Mouse (Mus musculus): ENCODE measurements around the gene Spata16.

Spata16 gene

DNA sequence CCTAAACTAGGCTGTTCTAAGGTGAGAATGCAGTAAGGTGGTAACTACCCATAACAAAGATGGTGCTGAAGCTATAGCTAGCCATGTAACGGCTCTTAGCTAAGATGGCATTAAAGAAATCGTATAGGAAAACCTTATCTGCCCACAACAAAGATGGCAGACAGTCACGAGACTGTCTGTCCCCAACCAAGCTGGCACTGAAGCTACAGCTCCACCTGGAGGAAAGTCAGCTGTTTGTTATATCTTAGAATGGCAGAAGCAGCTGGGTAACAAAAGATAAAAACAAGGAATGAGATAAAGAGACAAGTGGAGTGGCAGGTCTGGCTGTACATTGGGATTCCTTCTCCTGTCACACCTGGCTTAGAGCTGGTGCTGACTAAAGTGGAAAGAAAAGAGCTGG, 333.1 kb downstream of the Spata16 start:
- in situ Hi-C loops (cut with MseI, MboI), result no loop called here

- in situ Hi-C loops (cut with MseI, MboI), result no loop called here
These were observed 333.9 kb downstream of the Spata16 start for GRCm38 (mm10) chr3:26971276-26971675.

DNA sequence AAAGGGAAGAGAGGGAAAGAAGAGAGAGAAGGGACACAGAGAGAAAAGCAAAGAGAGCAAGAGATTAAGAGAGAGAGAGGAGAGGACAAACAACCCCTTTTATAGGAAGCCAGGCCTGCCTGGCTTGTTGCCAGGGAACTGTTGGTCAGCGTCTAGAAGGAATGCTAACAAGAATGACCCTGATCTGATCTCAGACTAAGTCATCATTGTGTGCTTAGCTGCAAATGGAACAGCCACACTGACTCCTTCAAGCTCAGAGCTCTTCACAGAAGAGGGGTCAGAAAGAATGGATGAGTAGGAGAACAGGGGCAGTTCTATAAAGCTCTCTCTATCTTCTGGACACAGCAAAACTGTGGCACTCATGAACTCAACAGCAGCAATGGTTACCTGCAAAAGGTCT, 334.7 kb downstream of the Spata16 start:
- in situ Hi-C loops (cut with MseI, MboI), result no loop called here

DNA sequence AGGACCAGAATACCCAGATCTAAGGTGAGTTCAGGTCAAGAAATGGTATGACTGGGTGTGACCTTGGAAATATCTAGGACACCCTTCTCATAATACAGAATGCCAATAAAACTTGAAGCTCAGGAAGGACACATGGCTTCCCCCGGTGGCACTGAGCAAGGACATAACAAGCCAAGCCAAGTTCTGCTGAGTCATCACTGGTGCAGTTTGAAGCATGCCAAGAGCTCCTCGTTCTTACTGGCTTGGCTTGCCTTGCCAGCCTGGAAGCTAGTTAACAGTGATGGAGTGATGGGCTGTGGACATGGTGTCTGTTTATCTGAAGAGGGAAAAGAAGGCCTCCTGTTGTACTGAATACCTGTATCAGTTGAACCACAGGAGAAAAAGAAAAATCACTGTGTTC, 342.2 kb downstream of the Spata16 start:
- in situ Hi-C loops (cut with MseI, MboI), result no loop called here

- in situ Hi-C loops (cut with MseI, MboI), result no loop called here
These were observed 343.0 kb downstream of the Spata16 start for GRCm38 (mm10) chr3:26980371-26980770.

GRCm38 (mm10) chr3:26981979-26982623, 344.7 kb downstream of the Spata16 start:
- in situ Hi-C loops (cut with MseI, MboI), result no loop called here

DNA sequence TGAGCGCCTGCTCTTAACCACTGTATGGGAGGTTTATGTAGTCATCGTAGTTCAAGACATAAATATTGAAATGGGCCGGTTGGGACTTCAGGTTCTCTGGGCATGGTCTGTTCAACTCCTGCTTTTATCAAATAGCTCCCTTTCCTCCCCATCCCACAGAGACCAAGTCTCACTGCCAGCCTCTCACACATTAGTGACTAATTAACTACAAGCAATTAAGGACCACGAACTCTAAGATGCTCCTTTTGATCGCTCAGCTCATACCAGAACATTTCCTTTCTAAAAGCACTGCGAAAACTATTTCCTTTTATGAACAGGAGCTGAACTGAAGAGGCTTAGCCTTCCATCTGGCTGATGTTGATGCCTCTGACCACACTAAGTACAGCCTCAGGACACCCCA, 346.3 kb downstream of the Spata16 start:
- in situ Hi-C loops (cut with MseI, MboI), result no loop called here

- in situ Hi-C loops (cut with MseI, MboI), result no loop called here
These were observed 369.4 kb downstream of the Spata16 start for GRCm38 (mm10) chr3:27006844-27007243.

DNA sequence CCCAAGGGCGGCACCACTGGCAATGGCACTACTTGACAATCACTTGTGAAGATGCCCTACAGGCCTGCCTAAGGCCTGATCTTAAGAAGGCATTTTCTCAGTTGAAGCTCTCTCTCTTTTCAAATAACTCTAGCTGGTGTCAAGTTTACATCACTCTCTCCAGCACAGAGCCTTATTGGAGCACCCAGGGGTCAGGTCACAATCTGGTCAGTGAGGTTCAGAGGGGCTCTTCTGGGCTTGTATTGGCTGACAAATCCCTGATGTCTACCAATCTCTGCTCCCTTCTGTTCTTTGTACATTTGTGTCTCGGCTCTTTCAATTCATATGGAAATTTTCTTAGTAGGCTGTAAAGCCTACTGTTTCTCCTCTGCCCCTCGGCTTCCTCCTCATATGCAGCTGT, 390.5 kb downstream of the Spata16 start:
- in situ Hi-C loops (cut with MseI, MboI), result no loop called here

GRCm38 (mm10) chr3:27028526-27028925, 391.1 kb downstream of the Spata16 start:
- in situ Hi-C loops (cut with MseI, MboI), result no loop called here

DNA sequence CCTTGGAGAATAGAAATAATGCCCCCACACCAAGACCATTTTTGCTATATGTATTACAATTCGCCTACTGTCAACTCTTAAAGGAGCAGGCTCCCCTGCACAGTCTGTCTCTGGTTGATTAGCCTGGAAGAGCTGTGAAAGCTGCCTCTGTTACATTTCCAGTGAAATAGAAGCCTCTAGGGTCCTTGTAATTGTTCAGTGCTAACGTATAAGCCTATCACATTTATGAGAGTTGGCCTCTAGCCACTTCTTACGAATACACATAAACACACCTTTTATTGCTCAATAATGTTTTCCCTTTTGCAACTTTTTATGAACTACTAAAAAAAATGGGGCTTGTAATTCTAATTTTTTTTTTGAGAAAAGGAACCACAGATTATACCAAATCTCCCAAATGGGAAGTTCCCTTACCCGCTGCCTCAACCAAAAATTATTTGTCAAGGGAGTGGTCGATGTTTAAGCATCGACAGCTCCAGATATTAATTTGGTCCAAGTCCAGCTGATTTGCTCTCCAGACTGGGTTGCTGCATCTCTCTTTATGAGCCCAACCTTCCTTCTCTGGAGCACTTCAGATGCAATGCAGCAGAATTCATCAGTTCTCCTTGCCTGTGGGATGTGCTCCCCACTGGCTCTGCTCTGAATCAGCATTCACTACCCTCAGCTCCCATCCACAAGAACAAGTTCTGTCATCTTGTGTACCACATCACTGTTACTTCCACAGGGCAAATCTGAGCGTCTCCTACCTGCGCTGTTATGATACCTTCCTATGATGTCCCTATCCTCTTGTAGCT, 392.8 kb downstream of the Spata16 start:
- in situ Hi-C loops (cut with MseI, MboI), result no loop called here
